Mouse (Mus musculus) bone marrow macrophage, adult 2 months (primary cell): ENCODE measurements around the gene Pmp22. TPM values are rescaled to one million over a fixed set of nuclear protein-coding genes. Genes with fewer than 3 reads are reported as not detected.

Source experiments
- H3K27ac ChIP-seq: 2 replicates; pipeline ENCODE4 v1.5.1; 2012; ENCODE audit warnings: low read depth, low read length; ENCODE audit not compliant: insufficient read depth
- H3K4me1 ChIP-seq: 2 replicates; pipeline ENCODE4 v1.6.1; 2012; ENCODE audit warnings: low read length; ENCODE audit not compliant: control insufficient read depth, insufficient read depth
- H3K4me3 ChIP-seq: 2 replicates; pipeline ENCODE4 v1.5.1; 2012; ENCODE audit warnings: mild to moderate bottlenecking, low read length, moderate library complexity; ENCODE audit not compliant: insufficient read depth
- CTCF ChIP-seq: IDR thresholded peaks from 2 replicates; pipeline ENCODE4 v1.5.1; 2012; ENCODE audit warnings: low read depth, mild to moderate bottlenecking, low read length, moderate library complexity
- POLR2A ChIP-seq: IDR thresholded peaks from 2 replicates; pipeline ENCODE4 v1.6.1; 2012; ENCODE audit warnings: mild to moderate bottlenecking, low read depth, low read length, borderline replicate concordance
- polyA plus RNA-seq: library from polyadenylated mRNA; stranded (reverse); fragments of >200 nt; gene quantifications from 2 replicates; pipeline ENCODE4 v1.2.4, GENCODE M21; 2012; ENCODE audit not compliant: missing spikeins, insufficient read depth, insufficient read length

The Pmp22 gene
- polyA plus RNA-seq, 1 experiment, result 347 TPM

DNA sequence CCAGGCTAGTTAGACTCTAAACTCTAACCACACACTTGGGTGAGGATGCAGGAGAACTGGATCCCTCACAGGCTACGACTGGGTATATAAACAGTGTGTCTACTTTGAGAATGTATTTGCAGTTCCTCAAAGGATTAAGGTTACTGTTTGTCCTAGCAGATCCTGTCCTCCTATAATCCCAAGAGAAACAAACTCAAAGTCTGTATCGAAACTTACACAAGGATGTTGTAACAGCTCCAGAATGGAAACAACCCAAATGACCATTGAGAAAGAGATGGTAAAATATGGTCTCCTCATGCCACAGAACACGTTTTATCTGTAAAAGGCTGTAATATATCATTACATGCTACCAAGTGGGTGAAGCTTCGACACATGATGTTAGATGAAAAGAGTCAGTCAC lies 39.0 kb downstream of the Pmp22 start:
- no peak overlapping the region for H3K27ac ChIP-seq
- TF ChIP-seq POLR2A (no peak), CTCF (no peak)
- no peak overlapping the region for H3K4me3 ChIP-seq
- H3K4me1 ChIP-seq, result peaks cover 8% of the 10 kb centered on the region

GRCm38 (mm10) chr11:63168551-63169258 lies 39.9 kb downstream of the Pmp22 start:
- Histone ChIP-seq H3K27ac (no peak overlapping the region), H3K4me3 (no peak overlapping the region), H3K4me1 (peaks cover 17% of the 10 kb centered on the region)
- no peak for TF ChIP-seq POLR2A
- TF ChIP-seq CTCF, result no peak

GRCm38 (mm10) chr11:63171977-63172376 lies 43.2 kb downstream of the Pmp22 start:
- no peak for TF ChIP-seq POLR2A
- TF ChIP-seq CTCF, result peak; percentile 27; the same call in 1 of the 2 replicates
- Histone ChIP-seq H3K4me3 (no peak overlapping the region), H3K4me1 (peaks cover 25% of the 10 kb centered on the region), H3K27ac (no peak overlapping the region)

- H3K4me1 ChIP-seq, result peaks cover 25% of the 10 kb centered on the region
- H3K4me3 ChIP-seq, result no peak overlapping the region
- TF ChIP-seq CTCF (no peak), POLR2A (no peak)
- H3K27ac ChIP-seq, result peak overlapping the region; percentile 60
Observed at GRCm38 (mm10) chr11:63173604-63174003, 44.8 kb downstream of the Pmp22 start.

DNA sequence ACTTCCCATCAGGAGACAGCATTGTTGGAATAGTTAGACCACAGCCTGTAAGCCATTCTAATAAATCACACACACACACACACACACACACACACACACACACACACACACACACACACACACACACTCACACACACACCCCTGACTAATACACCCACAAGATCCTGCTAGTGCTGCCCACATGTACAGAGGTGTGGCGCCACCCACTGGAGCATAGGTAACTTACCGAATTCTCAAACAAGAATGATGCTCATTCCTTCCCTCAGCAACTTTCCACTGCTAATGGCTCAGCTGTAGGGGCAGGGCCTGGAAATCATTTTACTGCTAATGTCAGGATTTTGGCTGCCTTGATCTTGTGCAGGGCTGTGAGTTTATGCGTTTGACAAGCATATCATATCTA lies 46.5 kb downstream of the Pmp22 start:
- Histone ChIP-seq H3K27ac (no peak overlapping the region), H3K4me1 (peaks cover 25% of the 10 kb centered on the region), H3K4me3 (no peak overlapping the region)
- no peak for TF ChIP-seq POLR2A
- TF ChIP-seq CTCF, result no peak

- H3K4me1 ChIP-seq, result peaks cover 25% of the 10 kb centered on the region
- TF ChIP-seq CTCF (no peak), POLR2A (no peak)
- H3K27ac ChIP-seq, result no peak overlapping the region
- no peak overlapping the region for H3K4me3 ChIP-seq
Observed at GRCm38 (mm10) chr11:63176416-63176815, 47.6 kb downstream of the Pmp22 start.

DNA sequence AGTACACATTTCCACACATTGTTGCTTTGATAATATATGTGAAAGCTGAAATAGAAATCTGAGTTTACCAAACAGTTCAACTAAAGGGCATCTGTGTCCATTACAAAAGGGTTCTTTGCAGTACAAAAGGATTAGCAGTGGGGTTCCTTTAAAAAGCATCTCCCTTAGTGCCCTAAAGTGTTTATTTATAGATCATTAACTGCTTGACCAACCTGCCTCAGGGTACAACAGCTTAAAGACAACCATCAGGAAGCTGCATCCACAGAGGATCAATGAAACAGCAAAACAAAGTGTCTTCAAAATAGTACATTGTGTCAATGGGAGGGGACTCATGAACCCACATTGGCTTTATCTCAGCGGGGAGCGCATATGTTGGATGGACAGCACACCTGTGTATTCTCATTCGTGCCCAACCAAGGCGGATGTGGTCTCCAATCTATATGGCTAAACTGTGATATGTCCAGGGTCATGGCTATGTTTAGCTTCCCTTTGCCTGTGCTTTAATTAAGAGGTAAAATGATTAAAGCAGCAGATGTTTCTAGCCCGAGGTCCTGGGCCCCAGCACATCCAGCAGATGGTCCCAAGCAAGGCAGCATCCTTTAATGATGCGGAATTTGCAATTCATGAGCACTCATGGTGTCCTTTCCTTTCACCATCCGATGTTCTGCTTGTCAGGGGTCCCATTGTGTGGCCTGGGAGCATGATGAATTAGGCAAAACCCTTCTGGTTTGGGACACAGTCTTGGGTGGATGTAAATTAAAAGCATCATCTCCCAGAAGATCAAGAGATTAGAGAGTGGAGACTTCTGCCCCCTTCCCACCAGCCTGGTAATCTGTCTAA lies 51.7 kb downstream of the Pmp22 start:
- Histone ChIP-seq H3K27ac (no peak overlapping the region), H3K4me1 (no peaks in the 10 kb centered on the region), H3K4me3 (no peak overlapping the region)
- no peak for TF ChIP-seq POLR2A
- TF ChIP-seq CTCF, result no peak

DNA sequence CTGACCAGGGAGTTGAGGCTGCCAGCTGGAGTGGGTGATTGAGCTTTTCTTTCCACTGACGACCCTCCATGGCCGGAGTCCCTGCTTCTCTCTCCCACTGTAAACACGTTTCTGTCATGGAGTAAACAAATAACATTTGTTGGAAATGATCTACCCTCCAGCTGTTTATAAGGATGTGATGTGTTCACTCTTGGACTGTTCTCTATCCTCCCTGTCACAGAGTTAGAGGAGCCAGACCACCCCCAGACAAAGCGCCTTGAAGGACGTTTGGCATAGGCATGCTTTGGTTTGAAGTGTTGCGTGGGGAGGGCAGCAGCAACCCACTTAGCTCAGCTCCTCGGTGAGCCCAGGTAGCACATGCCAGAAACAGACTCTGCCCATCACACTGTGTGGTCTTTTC lies 60.0 kb downstream of the Pmp22 start:
- Histone ChIP-seq H3K4me3 (no peak overlapping the region), H3K27ac (no peak overlapping the region), H3K4me1 (no peaks in the 10 kb centered on the region)
- TF ChIP-seq POLR2A (no peak), CTCF (no peak)

DNA sequence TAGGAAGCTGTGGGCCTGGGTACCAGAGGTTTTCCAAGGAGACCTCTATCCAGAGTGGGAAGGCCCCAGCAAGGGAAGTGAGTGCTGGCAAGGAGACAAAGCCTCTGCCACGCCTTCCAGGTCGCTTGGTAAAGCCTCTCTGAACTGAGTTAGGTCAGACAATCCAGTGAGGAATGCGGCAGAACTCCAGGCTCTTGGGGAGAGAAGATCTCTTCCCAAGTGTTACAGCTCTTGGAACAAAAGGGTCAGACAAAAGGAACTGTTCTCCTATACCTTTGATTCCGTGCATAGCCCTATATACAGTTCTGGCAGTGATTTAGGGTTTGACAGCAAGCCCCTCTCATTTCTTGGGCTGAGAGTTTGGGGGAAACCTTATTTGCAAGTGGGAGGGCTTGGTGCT lies 69.3 kb downstream of the Pmp22 start:
- Histone ChIP-seq H3K27ac (no peak overlapping the region), H3K4me1 (no peaks in the 10 kb centered on the region), H3K4me3 (no peak overlapping the region)
- no peak for TF ChIP-seq CTCF
- TF ChIP-seq POLR2A, result no peak

GRCm38 (mm10) chr11:63201989-63202535 lies 73.3 kb downstream of the Pmp22 start:
- H3K4me1 ChIP-seq, result no peaks in the 10 kb centered on the region
- no peak overlapping the region for H3K4me3 ChIP-seq
- no peak overlapping the region for H3K27ac ChIP-seq
- no peak for TF ChIP-seq POLR2A
- no peak for TF ChIP-seq CTCF

Other genes starting within 250 kb of the Pmp22 start
- gene Tvp23b, start 249.5 kb upstream of the Pmp22 start, polyA plus RNA-seq, result 21.4 and 23.0 TPM in 2 replicates
- not detected in 2 replicates for gene Cdrt4, start 177.8 kb upstream of the Pmp22 start, polyA plus RNA-seq
- gene Tekt3, start 67.3 kb upstream of the Pmp22 start, polyA plus RNA-seq, result not detected in 2 replicates